Comparison of ENCODE assay signal across 27 mouse cellular contexts in the genomic region with DNA sequence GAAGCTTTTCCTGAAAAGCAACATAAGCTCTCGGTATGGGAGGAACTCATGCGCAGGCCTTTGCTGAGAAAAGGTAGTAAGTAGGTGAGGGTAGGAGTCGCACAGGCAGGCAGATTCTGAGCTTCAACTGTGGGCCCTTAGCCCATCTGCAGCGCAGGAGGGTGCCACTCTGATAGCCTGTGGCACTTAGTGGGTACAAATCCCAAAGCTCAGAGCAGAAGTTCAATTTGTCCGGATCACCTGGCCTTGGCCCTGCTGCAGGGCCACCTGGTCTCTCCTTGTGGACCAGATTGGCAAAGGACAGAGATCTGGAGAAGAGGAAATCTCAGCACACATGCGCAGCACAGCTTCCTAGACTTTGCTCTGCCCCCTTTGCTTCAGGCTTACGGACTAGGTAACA.
DNase-seq lines count a peak whose midpoint lies in the region; TF ChIP-seq lines count a peak whose summit lies in the region.
"Had no signal": no experiment of that assay in that cellular context is flagged by ENCODE, and none has a peak within 500 bp of the region (broad histone marks: within the 10 kb centered on the region; RNA-seq: fewer than 3 reads in every experiment).

No protein-coding gene starts in this region.

- no peak overlapping the region for H3K4me3 ChIP-seq in cerebellum, adult 2 months (replicated peaks; ENCODE audit: insufficient read depth, low read depth, low read length)
- H3K4me3 ChIP-seq: embryonic facial prominence, embryonic 13.5 days; erythroblast, embryonic 14.5 days; forebrain, embryonic 12.5 days; heart, embryonic 15.5 days; hindbrain, embryonic 13.5 days; limb, embryonic 12.5 days; midbrain, embryonic 12.5 days; neural tube, embryonic 12.5 days had no signal

- DNase-seq in heart, adult 11 months = peak; percentile 66
- DNase-seq in heart, adult 18-20 months = no peak
- DNase-seq in cerebellum, adult 11 months = peak; percentile 63
- DNase-seq in cerebellum, adult 2 months = peak; percentile 67 to 79
- DNase-seq in cerebellum, postnatal 25 days = peak; percentile 71 to 74
- no peak for DNase-seq in layer of hippocampus, postnatal 36 days
- DNase-seq in thymus, postnatal 10 days (ENCODE audit: low spot score in 2 of 2) = no peak
- DNase-seq: adrenal gland, adult 8-10 months; B cell, adult 2 months; embryo, embryonic 11 days; gastrocnemius, postnatal 36 days; heart, postnatal 36 days; kidney, adult 2 months; liver, postnatal 0 days; right cerebral cortex, postnatal 14 days; spleen, adult 18-20 months had no signal

- peaks cover 22% of the 10 kb centered on the region for H3K4me1 ChIP-seq in cerebellum, adult 2 months (ENCODE audit: control insufficient read depth, insufficient read depth, low read length)
- H3K4me1 ChIP-seq: embryonic facial prominence, embryonic 13.5 days; forebrain, embryonic 12.5 days; limb, embryonic 12.5 days; neural tube, embryonic 12.5 days had no signal

- WGBS in cerebellum, adult 2 months = 14% methylated on average over 7 of the region's 7 CpGs

- no peak for TF ChIP-seq CTCF in cerebellum, adult 2 months (IDR thresholded peaks at IDR 0.05; ENCODE audit: borderline replicate concordance, insufficient read depth, low read depth, low read length)

- no peaks in the 10 kb centered on the region for H3K27me3 ChIP-seq in cerebellum, adult 2 months (ENCODE audit: control insufficient read depth, insufficient read depth, low read length)
- H3K27me3 ChIP-seq: CH12.LX; embryonic facial prominence, embryonic 13.5 days; forebrain, embryonic 12.5 days; hindbrain, embryonic 13.5 days; limb, embryonic 12.5 days; neural tube, embryonic 12.5 days; Patski had no signal

- peak overlapping the region; percentile 63 for H3K27ac ChIP-seq in cerebellum, adult 2 months (ENCODE audit: insufficient read depth, low read length)
- H3K27ac ChIP-seq: embryonic facial prominence, embryonic 13.5 days; forebrain, embryonic 12.5 days; heart, embryonic 15.5 days; hindbrain, embryonic 13.5 days; kidney, postnatal 0 days; limb, embryonic 12.5 days; midbrain, embryonic 12.5 days; neural tube, embryonic 12.5 days had no signal

- no peak for TF ChIP-seq POLR2A in cerebellum, adult 2 months (IDR thresholded peaks at IDR 0.05; ENCODE audit: borderline replicate concordance, insufficient read depth, low read length)

Comparison
In these comparisons a context has a peak if more than half of its experiments do, and no peak if none do; other contexts are left out.
1. DNase-seq: peak in heart, adult 11 months (single experiment), cerebellum, adult 11 months (single experiment), cerebellum, adult 2 months (2 of 2) and cerebellum, postnatal 25 days (2 of 2); none in heart, adult 18-20 months (0 of 2), layer of hippocampus, postnatal 36 days (0 of 2) and thymus, postnatal 10 days (0 of 2).